Mouse (Mus musculus) hindbrain, postnatal 0 days (tissue): ENCODE measurements around the gene Cops3. TPM values are rescaled to one million over a fixed set of nuclear protein-coding genes. Genes with fewer than 3 reads are reported as not detected.
A peak's percentile ranks its signal among the peaks of the same experiment; 100 is the strongest.

Experiments used
- ATAC-seq: fragments of 200-750 bp; cut with Nextera tagmentation; 2 replicates; pipeline ENCODE4 v1.8.0; 2017; ENCODE audit warnings: mild to moderate bottlenecking, moderate TSS enrichment, moderate library complexity
- DNase-seq: peaks from one replicate; pipeline ENCODE4 v3.0.0-alpha.2; 2015; ENCODE audit warnings: low spot score
- H3K27ac ChIP-seq: fragments of 300-500 bp; sonication (generic); 2 replicates; pipeline ENCODE4 v1.5.1; 2014; ENCODE audit warnings: mild to moderate bottlenecking
- H3K27me3 ChIP-seq: fragments of 300-500 bp; sonication (generic); 2 replicates; pipeline ENCODE4 v1.6.1; 2014; ENCODE audit warnings: low read length, mixed read lengths; ENCODE audit not compliant: insufficient read depth
- H3K36me3 ChIP-seq: fragments of 300-500 bp; sonication (generic); 2 replicates; pipeline ENCODE4 v1.6.1; 2014; ENCODE audit warnings: low read length, mixed read lengths; ENCODE audit not compliant: insufficient read depth
- H3K4me1 ChIP-seq: fragments of 300-500 bp; sonication (generic); 2 replicates; pipeline ENCODE4 v1.6.1; 2014; ENCODE audit warnings: antibody characterized with exemption, low read length, mixed read lengths; ENCODE audit not compliant: insufficient read depth
- H3K4me2 ChIP-seq: fragments of 300-500 bp; sonication (generic); 2 replicates; pipeline ENCODE4 v1.6.1; 2014; ENCODE audit warnings: low read depth, mild to moderate bottlenecking, low read length, moderate library complexity, mixed read lengths
- H3K4me3 ChIP-seq: fragments of 300-500 bp; sonication (generic); 2 replicates; pipeline ENCODE4 v1.5.1; 2014; ENCODE audit warnings: low read length
- H3K9ac ChIP-seq: fragments of 300-500 bp; sonication (generic); replicated peaks from 2 replicates; pipeline ENCODE4 v1.6.1; 2014; ENCODE audit warnings: mild to moderate bottlenecking, low read length, moderate library complexity, mixed read lengths
- H3K9me3 ChIP-seq: fragments of 300-500 bp; sonication (generic); 2 replicates; pipeline ENCODE4 v1.6.1; 2016; ENCODE audit warnings: low read length, mixed read lengths
- CTCF ChIP-seq: IDR thresholded peaks from 2 replicates; pipeline ENCODE4 v1.5.1; 2016; ENCODE audit warnings: antibody characterized with exemption, control low read depth, low read depth
- WGBS: fragments of 180-500 bp; shearing (Covaris S2); extraction: QIAGEN DNeasy Blood & Tissue Kit; methylation state at CpG from one replicate; pipeline ENCODE4 v1.1.7; 2014; 5-methylcytosine and 5-hydroxymethylcytosine counted together
- polyA plus RNA-seq: library from polyadenylated mRNA; unstranded; fragments of >200 nt; fragmentation: Nextera tagmentation; extraction: Ambion mirVana; gene quantifications from 2 replicates; pipeline ENCODE4 v1.2.1, GENCODE M21; 2015
- total RNA-seq: library from RNA; depleted of rRNA; stranded (reverse); fragments of >200 nt; gene quantifications from 2 replicates; pipeline ENCODE4 v1.2.3, GENCODE M21; 2014; rRNA removed

Gene Cops3
- total RNA-seq (96.0 and 105 TPM in 2 replicates), polyA plus RNA-seq (153 and 158 TPM in 2 replicates)

DNA sequence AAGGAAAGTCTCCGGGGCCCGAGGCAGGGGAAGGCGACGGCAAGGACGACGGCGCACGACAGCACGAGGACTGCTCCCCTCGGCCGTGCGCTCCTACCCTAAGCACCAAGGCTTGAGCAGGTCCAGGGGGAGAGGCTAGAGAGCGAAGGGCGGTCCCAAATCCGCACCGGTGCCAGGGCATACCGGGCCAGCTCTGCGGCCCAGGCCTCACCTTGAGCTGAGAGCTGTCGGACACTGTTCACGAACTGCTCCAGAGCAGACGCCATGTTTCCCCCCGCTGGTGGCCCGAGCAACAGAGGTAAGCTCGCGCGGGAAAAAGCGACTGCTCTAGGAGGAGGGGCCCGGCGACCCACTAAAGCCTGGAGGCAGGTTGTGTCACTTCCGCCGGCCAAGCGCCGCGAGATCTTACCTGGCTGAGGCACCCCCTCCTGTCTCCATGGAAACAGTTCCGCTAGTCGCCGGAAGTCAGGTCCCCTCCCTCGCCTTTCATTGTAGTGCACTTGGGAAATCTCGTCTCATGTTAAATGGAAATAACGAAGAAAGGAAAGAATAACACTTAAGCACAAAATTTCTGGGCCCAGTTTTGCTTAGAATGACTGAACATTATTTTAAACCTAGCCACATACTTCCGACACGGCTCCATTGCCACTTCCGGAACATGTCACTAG is at the start of gene Cops3:
Gene Cops3 (minus strand): TSS at position 380 of the 668 bp plus-strand sequence.
- peak within 1 kb of the TSS; percentile 59 for H3K4me2 ChIP-seq
- WGBS: 1% methylated on average over 43 of the region's 43 CpGs
- DNase-seq (peak; percentile 98), ATAC-seq (peak; percentile 97)
- peak within 1 kb of the TSS; percentile 96 for H3K9ac ChIP-seq
- H3K27me3 ChIP-seq: no peaks in the 10 kb centered on the region
- no peaks in the 10 kb centered on the region; the same call in 1 of the 2 replicates for H3K36me3 ChIP-seq
- no peak for TF ChIP-seq CTCF
- H3K4me3 ChIP-seq: peak within 1 kb of the TSS; percentile 99
- H3K9me3 ChIP-seq: no peaks in the 10 kb centered on the region
- peak within 1 kb of the TSS; percentile 99 for H3K27ac ChIP-seq
- H3K4me1 ChIP-seq: peaks cover 15% of the 10 kb centered on the region

DNA sequence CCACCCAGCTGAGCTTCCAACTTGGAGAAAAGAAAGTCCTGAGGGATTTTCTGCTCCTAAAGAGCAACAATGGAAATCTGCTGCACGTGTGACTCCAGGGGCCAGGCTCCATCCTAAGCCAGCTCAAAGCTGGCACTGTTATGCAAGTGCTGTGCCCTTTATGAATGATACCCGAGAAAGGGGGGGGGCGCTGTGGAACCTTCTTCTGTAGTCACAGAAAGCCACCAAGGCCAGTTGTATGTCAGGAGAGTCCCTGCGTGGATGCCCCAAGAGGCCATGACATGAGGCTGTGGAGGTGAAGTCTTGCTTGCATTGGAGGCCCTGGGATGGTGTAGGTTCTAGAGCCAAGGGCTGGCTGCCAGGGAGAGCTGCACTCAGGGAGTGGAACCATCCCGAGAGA is 48.5 kb upstream of the Cops3 start:
- no peak for DNase-seq
- no peaks in the 10 kb centered on the region for H3K36me3 ChIP-seq
- no peak overlapping the region for H3K27ac ChIP-seq
- H3K4me1 ChIP-seq: no peaks in the 10 kb centered on the region
- WGBS: 62% methylated on average over 5 of the region's 5 CpGs
- H3K9ac ChIP-seq: no peak overlapping the region
- H3K9me3 ChIP-seq: no peaks in the 10 kb centered on the region
- H3K27me3 ChIP-seq: no peaks in the 10 kb centered on the region
- ATAC-seq: no peak
- H3K4me2 ChIP-seq: no peak overlapping the region
- no peak for TF ChIP-seq CTCF
- H3K4me3 ChIP-seq: no peak overlapping the region

DNA sequence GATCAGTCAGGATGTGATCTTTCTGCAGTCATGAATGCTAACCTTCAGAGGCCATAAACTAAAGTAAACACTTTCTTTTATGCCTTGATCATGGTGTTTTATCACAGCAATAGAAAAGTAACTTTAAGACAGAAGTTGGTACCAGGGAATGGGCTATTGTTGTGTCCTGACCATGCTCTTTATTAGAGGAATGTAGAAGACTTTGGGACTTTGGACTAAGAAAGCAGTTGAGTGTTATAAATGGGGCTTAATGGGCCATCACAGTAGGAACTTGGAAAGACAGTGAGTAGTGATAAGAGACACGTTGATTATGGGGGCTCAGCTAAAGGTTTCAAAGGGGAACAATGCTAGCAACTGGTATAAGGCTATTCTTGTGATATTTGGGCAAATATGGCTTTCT is 47.3 kb upstream of the Cops3 start:
- Histone ChIP-seq H3K27ac (no peak overlapping the region), H3K36me3 (no peaks in the 10 kb centered on the region), H3K9me3 (no peaks in the 10 kb centered on the region), H3K27me3 (no peaks in the 10 kb centered on the region), H3K4me2 (no peak overlapping the region), H3K4me3 (no peak overlapping the region), H3K9ac (no peak overlapping the region), H3K4me1 (no peaks in the 10 kb centered on the region)
- DNase-seq: no peak
- no peak for TF ChIP-seq CTCF
- ATAC-seq: no peak
- WGBS: 83% methylated on average over 1 of the region's 1 CpGs

DNA sequence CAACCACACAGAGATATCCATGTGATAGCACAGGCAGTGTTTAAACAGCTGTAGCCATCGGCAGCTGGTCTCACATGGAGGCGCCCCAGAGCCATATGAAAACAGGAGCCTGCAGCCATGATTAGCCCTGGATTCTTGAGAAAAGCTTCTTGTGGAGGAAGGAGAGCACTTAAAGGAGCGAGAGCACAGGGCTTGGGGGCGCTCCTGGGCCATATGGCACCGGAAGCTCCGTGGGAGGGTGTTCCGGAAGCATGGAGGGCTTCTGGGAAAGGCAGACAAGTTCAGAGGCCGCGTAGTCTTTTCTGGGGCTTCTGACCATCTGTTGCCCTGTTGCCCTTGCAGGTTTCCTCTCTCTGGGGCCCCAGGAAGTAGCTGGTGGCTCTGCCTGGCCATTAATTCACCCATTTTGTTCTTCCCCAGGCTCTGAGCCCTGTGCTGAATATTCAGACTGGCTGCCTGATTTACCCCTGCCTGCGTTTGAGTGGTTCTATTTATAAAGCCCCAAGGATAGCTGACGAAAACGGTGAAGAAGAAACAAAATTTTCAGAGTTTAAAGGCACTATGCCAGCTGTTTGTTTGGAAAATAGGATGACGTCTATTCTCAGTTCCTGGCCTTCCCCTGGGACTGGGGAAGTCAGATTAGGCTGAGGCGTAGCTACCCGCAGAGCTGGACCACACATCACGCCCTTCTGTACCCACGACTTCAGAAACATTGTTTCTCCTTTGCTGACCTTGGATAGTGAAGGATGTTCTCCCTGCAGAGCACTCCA is 45.8 kb upstream of the Cops3 start:
- Histone ChIP-seq H3K36me3 (no peaks in the 10 kb centered on the region), H3K9ac (no peak overlapping the region), H3K4me3 (no peak overlapping the region), H3K27ac (no peak overlapping the region; the same call in 1 of the 2 replicates), H3K27me3 (no peaks in the 10 kb centered on the region), H3K4me1 (no peaks in the 10 kb centered on the region), H3K4me2 (no peak overlapping the region), H3K9me3 (no peaks in the 10 kb centered on the region)
- DNase-seq (peak; percentile 25), ATAC-seq (no peak)
- TF ChIP-seq CTCF: peak; percentile 29
- WGBS: 62% methylated on average over 17 of the region's 17 CpGs

DNA sequence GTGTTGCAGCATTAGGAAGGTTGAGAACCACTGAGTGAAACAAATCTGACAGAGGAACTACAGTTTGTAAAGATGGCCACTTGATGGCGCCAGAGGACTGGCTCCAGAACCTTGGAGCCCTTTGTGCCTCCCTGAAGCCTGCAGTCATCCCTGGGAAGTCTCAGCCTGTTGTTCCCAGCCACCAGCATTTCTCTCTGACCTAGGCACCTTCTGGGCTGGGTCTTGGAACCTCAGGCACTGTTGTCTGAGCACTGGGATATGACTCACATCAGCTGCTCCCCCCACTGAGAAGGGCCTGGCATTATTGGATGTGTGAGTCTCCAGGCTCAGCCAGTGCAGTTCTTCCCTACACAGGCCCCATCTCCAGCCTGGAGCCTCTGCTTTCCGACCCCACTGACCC is 40.4 kb upstream of the Cops3 start:
- peak; percentile 96 for TF ChIP-seq CTCF
- H3K9ac ChIP-seq: no peak overlapping the region
- peak; percentile 87 for ATAC-seq

DNA sequence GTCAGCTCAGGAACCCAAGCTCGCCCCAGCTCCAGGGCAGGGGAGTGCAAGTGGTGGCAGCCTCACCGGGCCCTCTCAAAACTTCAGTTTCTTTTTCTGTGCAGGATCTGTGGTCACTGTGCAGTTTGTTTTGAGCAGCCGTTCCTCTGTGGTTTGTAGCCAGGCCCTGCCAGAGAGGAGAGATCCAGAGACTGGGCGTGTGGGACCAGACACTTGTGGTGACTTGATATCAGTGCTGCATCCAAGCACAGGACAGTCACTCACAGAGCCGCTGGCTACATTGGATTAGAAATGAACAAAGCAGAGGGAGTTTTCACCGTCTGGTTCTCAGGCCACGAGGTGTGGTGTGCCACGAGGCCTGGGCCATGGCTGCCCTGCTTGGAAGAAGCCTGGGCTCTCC is 32.5 kb upstream of the Cops3 start:
- no peak for ATAC-seq
- peaks cover 28% of the 10 kb centered on the region for H3K36me3 ChIP-seq
- 84% methylated on average over 8 of the region's 8 CpGs for whole genome bisulfite sequencing
- H3K4me2 ChIP-seq: no peak overlapping the region
- H3K4me1 ChIP-seq: no peaks in the 10 kb centered on the region
- no peak overlapping the region for H3K4me3 ChIP-seq
- H3K27me3 ChIP-seq: no peaks in the 10 kb centered on the region
- no peaks in the 10 kb centered on the region for H3K9me3 ChIP-seq
- H3K9ac ChIP-seq: no peak overlapping the region
- no peak for TF ChIP-seq CTCF
- H3K27ac ChIP-seq: no peak overlapping the region
- DNase-seq: no peak

More for the DNA sequence above, 40.4 kb upstream of the Cops3 start:
- Histone ChIP-seq H3K27ac (no peak overlapping the region), H3K36me3 (peaks cover 17% of the 10 kb centered on the region; the same call in 1 of the 2 replicates), H3K9me3 (no peaks in the 10 kb centered on the region), H3K4me2 (no peak overlapping the region), H3K4me3 (no peak overlapping the region), H3K4me1 (no peaks in the 10 kb centered on the region), H3K27me3 (no peaks in the 10 kb centered on the region)
- WGBS: 17% methylated on average over 2 of the region's 2 CpGs
- peak; percentile 93 for DNase-seq
